Mouse (Mus musculus) liver (tissue): ENCODE measurements around the gene Mnd1.

Source experiments
- DNase-seq: peaks from one replicate; pipeline ENCODE4 v3.0.0-alpha.2; 2020; ENCODE audit warnings: mixed read lengths

The Mnd1 gene

GRCm38 (mm10) chr3:84039646-84040475 is 115.7 kb downstream of the Mnd1 start, which contains the start of gene Tmem131l:
TSS of gene Tmem131l (minus strand) at chr3:84040175.
- DNase-seq, result peak; percentile 94

DNA sequence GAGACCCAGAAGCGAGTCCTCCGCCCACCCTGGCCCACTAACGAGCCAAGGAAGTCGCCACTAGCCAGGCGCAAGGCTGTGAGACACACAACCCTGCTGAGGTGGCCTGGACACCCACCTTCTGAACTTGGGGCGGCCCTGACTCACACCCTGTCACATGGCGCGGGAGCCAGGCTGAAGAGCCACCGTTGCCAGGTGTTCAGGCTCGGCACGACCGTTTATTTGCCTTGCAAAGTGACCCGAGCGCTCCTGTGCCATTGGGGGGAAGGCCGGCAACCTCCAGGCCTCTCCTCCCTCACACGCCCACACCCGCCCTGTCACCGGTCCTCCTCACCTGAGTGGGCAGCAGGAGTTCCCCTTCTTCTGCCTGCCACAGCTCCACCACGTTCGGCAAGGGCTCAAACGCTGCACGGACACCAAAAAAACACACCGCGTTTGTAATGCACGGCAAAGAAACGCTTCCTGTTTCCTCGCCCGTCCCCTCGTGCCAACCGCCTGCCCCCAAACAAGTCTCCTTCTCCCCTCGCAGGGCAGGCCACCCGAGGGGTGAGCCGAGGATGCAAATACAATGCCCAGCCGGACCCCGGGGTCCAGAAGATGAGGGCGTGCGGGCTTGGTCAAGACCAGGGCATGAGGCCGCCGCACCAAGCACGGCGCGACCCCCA is 116.5 kb downstream of the Mnd1 start:
- DNase-seq, result peak; percentile 77

DNA sequence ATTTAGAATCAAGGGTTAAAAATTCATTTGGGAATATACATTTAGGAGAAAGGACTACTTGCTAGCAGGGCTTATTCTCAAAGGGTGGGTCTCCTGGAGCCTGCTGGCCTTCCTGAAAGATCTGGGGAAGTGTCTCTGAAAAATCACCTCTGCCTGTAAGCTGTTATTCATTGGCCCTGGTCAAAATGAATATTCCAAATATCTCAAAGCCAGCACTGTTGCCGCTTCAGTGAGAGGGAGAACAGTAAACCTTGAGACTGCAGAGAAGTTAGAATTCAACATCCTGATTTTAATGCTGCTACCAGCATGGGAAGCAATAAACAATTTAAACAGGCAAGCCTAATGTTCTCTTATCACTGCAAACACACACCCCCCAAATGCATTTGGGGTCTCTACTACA is 117.5 kb downstream of the Mnd1 start:
- DNase-seq, result no peak
